In the genomic region with DNA sequence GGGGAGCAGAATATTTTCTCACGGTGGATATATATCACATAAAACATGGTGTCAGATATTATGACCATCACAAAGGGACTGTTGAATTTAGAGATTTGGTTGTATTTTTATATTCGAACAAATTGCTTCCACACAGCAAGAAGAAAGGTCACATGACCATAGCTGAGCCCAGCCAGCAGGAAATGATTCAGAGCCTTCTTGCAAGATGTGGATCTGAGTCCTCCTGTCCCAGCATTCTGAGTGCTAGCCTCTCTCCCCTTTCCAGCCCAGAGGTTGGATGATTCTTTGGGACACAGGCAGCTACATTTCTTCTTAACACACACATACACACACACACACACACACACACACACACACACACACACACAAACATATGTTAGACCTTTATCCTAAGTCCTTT, we compare ENCODE assay signal across 24 mouse cellular contexts.
DNase-seq lines count a peak whose midpoint lies in the region; ATAC-seq lines count a peak whose summit lies in the region.
"Had no signal": no experiment of that assay in that cellular context is flagged by ENCODE, and none has a peak within 500 bp of the region (broad histone marks: within the 10 kb centered on the region; RNA-seq: fewer than 3 reads in every experiment).

No protein-coding gene starts in this region.

- H3K9ac ChIP-seq in liver, embryonic 11.5 days (ENCODE audit: low read depth, low read length) = no peak overlapping the region
- H3K9ac ChIP-seq in liver, embryonic 12.5 days = no peak overlapping the region
- H3K9ac ChIP-seq: embryonic facial prominence, embryonic 12.5 days; forebrain, embryonic 12.5 days had no signal

- DNase-seq in liver, embryonic 11.5 days (ENCODE audit: low spot score) = peak; percentile 0
- peak; percentile 48 for DNase-seq in 416B (ENCODE audit: low read depth)
- peak; percentile 17 for DNase-seq in MEL-GATA-1-ER (ENCODE audit: extremely low read depth, low read depth)
- peak; percentile 11 for DNase-seq in fibroblast of lung, adult 2 months (ENCODE audit: low read depth)
- DNase-seq in ovary, postnatal 36 days (ENCODE audit: low spot score) = no peak
- DNase-seq in layer of hippocampus, postnatal 25 days (ENCODE audit: extremely low spot score in 1 of 2, low spot score in 1 of 2) = no peak
- no peak for DNase-seq in gastrocnemius, adult 18-20 months (ENCODE audit: low spot score)
- DNase-seq: adrenal gland, adult 8-10 months; adrenal gland, postnatal 14 days; adrenal gland, postnatal 36 days; cerebellum, adult 11-12 months; cerebellum, adult 2 months; cerebellum, adult 9-10 months; cerebellum, postnatal 10 days; cerebellum, postnatal 25 days had no signal

- no peak overlapping the region for H3K27ac ChIP-seq in liver, embryonic 11.5 days (ENCODE audit: low read depth, low read length)
- H3K27ac ChIP-seq in liver, embryonic 12.5 days = no peak overlapping the region
- H3K27ac ChIP-seq: embryonic facial prominence, embryonic 10.5 days; embryonic facial prominence, embryonic 12.5 days; forebrain, embryonic 10.5 days; forebrain, embryonic 12.5 days had no signal

- no peak overlapping the region for H3K4me3 ChIP-seq in liver, embryonic 11.5 days (ENCODE audit: low read depth, low read length)
- no peak overlapping the region for H3K4me3 ChIP-seq in liver, embryonic 12.5 days
- H3K4me3 ChIP-seq: embryonic facial prominence, embryonic 10.5 days; embryonic facial prominence, embryonic 12.5 days; forebrain, embryonic 10.5 days; forebrain, embryonic 12.5 days had no signal

- no peaks in the 10 kb centered on the region for H3K27me3 ChIP-seq in liver, embryonic 11.5 days (replicated peaks; ENCODE audit: control insufficient read depth, insufficient read depth, low read length)
- no peaks in the 10 kb centered on the region for H3K27me3 ChIP-seq in liver, embryonic 12.5 days (replicated peaks)
- H3K27me3 ChIP-seq: embryonic facial prominence, embryonic 12.5 days; forebrain, embryonic 12.5 days; Patski had no signal

- no peak for ATAC-seq in liver, embryonic 11.5 days (replicated peaks; ENCODE audit: low FRiP score)
- no peak for ATAC-seq in liver, embryonic 12.5 days
- ATAC-seq: activated CD4-positive, CD25-positive, alpha-beta regulatory T cell, adult 4 months; forebrain, embryonic 14.5 days; forebrain, embryonic 16.5 days; Patski had no signal

- no peaks in the 10 kb centered on the region for H3K9me3 ChIP-seq in liver, embryonic 11.5 days (ENCODE audit: control insufficient read depth, low read length)
- no peaks in the 10 kb centered on the region for H3K9me3 ChIP-seq in liver, embryonic 12.5 days (replicated peaks)
- H3K9me3 ChIP-seq: embryonic facial prominence, embryonic 10.5 days; embryonic facial prominence, embryonic 12.5 days; forebrain, embryonic 10.5 days; forebrain, embryonic 12.5 days had no signal

- peaks cover 2% of the 10 kb centered on the region; the same call in 1 of the 2 replicates for H3K4me1 ChIP-seq in liver, embryonic 11.5 days (replicated peaks; ENCODE audit: control insufficient read depth, insufficient read depth, low read length)
- H3K4me1 ChIP-seq in liver, embryonic 12.5 days = no peaks in the 10 kb centered on the region
- H3K4me1 ChIP-seq: forebrain, embryonic 10.5 days; forebrain, embryonic 12.5 days had no signal

- WGBS in liver, embryonic 11.5 days = 72% methylated on average over 2 of the region's 2 CpGs
- 63% methylated on average over 2 of the region's 2 CpGs for WGBS in liver, embryonic 12.5 days (ENCODE audit: insufficient replicate concordance)

- H3K4me2 ChIP-seq in liver, embryonic 11.5 days = no peak overlapping the region
- H3K4me2 ChIP-seq in liver, embryonic 12.5 days = no peak overlapping the region
- H3K4me2 ChIP-seq: embryonic facial prominence, embryonic 12.5 days; forebrain, embryonic 12.5 days had no signal

- no peaks in the 10 kb centered on the region for H3K36me3 ChIP-seq in liver, embryonic 11.5 days (ENCODE audit: control insufficient read depth, insufficient read depth, low read length)
- no peaks in the 10 kb centered on the region for H3K36me3 ChIP-seq in liver, embryonic 12.5 days
- H3K36me3 ChIP-seq: embryonic facial prominence, embryonic 10.5 days; embryonic facial prominence, embryonic 12.5 days; forebrain, embryonic 10.5 days; forebrain, embryonic 12.5 days had no signal

Comparison
In these comparisons a context has a peak if more than half of its experiments do, and no peak if none do; other contexts are left out.
1. DNase-seq: peak in liver, embryonic 11.5 days (single experiment), 416B (single experiment), MEL-GATA-1-ER (single experiment) and fibroblast of lung, adult 2 months (single experiment); none in ovary, postnatal 36 days (single experiment), layer of hippocampus, postnatal 25 days (0 of 2) and gastrocnemius, adult 18-20 months (single experiment).